Mouse (Mus musculus): ENCODE measurements around the gene Ttc28. TPM values are rescaled to one million over a fixed set of nuclear protein-coding genes. Genes with fewer than 3 reads are reported as not detected.
A peak's percentile ranks its signal among the peaks of the same experiment; 100 is the strongest.

Ttc28 gene
- total and polyA plus RNA-seq, 3 experiments: 0.21 to 0.89 (median 0.28) TPM

DNA sequence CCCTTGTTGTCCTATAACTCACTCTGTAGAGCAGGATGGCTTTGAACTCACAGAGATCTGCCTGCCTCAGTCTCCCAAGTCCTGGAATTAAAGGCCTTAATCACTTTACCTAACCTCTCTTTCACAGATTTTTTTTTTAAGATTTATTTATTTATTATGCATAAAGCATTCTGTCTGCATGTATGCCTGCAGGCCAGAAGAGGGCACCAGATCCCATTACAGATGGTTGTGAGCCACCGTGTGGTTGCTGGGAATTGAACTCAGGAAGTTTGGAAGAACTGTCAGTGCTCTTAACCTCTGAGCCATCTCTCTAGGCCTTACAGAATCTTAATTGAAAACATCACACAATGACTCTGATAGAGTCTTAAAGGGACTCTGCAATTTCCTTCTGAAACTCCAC, 26.6 kb upstream of the Ttc28 start:
- Histone ChIP-seq H3K9ac (ENCODE audit: insufficient read depth, low read depth) (no peak overlapping the region), H3K27me3 (replicated peaks) (no peaks in the 10 kb centered on the region), H3K4me1 (ENCODE audit: control insufficient read depth in 1 of 2, insufficient read depth in 2 of 2) (no peaks in the 10 kb centered on the region), H3K4me2 (ENCODE audit: insufficient read depth, low read depth, poor library complexity, severe bottlenecking) (no peak overlapping the region), H3K4me3 (replicated peaks in 1 of 3; ENCODE audit: low read depth in 2 of 3, low read length in 2 of 3, poor library complexity in 1 of 3) (no peak overlapping the region), H3K36me3 (replicated peaks in 1 of 2; ENCODE audit: control insufficient read depth in 1 of 2, insufficient read depth in 1 of 2, low read length in 1 of 2) (peaks cover 48 to 93% of the 10 kb centered on the region in 2 experiments), H3K79me2 (replicated peaks; ENCODE audit: control insufficient read depth, extremely low read depth, insufficient read depth, poor library complexity, severe bottlenecking) (no peaks in the 10 kb centered on the region), H3K27ac (ENCODE audit: insufficient read depth, low read depth) (no peak overlapping the region), H3K9me3 (replicated peaks; ENCODE audit: low read length) (no peaks in the 10 kb centered on the region)
- in situ Hi-C loops (cut with MboI; ENCODE audit: low pct_ligation_motif_present, low pct_unique_long_range_greater_than_20kb, low sequenced_read_pairs) (no loop called here), dilution Hi-C loops (cut with MboI; ENCODE audit: extremely low pct_ligation_motif_present, extremely low pct_unique_long_range_greater_than_20kb, low sequenced_read_pairs) (no loop called here)
- TF ChIP-seq CTCF (conservative IDR thresholded peaks at IDR 0.05 in 1 of 2, IDR thresholded peaks at IDR 0.05 in 1 of 2; ENCODE audit: low read depth in 2 of 2, low read length in 2 of 2) (peak in 1 of 2 experiments; percentile 42; a peak in 2 of 4 replicates), MAFK (IDR thresholded peaks at IDR 0.05; ENCODE audit: insufficient replicate concordance, low read length) (no peak)
- no peak for DNase-seq (ENCODE audit: extremely low read depth)

DNA sequence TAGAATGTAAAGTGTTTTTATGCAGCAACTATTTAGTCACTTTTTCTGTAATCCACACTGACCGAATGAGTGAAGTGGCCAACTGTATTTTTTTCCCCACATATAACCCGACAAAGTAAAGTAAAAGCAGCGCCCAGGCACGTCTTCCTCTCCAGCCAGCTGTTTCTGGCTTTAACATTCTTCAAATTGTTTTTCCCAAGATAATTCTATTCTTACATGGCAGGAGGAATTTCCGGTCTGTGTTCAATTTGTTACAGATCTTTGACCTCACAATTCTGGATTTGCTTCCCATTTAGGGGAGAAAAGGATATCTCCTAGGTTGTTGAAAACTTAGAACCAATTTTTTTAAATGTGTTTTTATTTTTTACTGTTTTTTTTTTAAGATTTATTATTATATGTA, 22.5 kb upstream of the Ttc28 start:
- no peak overlapping the region for H3K9ac ChIP-seq (ENCODE audit: insufficient read depth, low read depth)
- no peaks in the 10 kb centered on the region for H3K27me3 ChIP-seq (replicated peaks)
- no peak for DNase-seq (ENCODE audit: extremely low read depth)
- H3K4me2 ChIP-seq (ENCODE audit: insufficient read depth, low read depth, poor library complexity, severe bottlenecking): no peak overlapping the region
- H3K9me3 ChIP-seq (replicated peaks; ENCODE audit: low read length): no peaks in the 10 kb centered on the region
- TF ChIP-seq USF2 (conservative IDR thresholded peaks at IDR 0.05; ENCODE audit: low read depth, low read length) (no peak), MEF2A (IDR thresholded peaks at IDR 0.05; ENCODE audit: borderline replicate concordance, low read depth, low read length) (no peak), JUND (conservative IDR thresholded peaks at IDR 0.05; ENCODE audit: low read depth, low read length) (no peak)
- no peak overlapping the region for H3K27ac ChIP-seq (ENCODE audit: insufficient read depth, low read depth)
- dilution Hi-C loops (cut with MboI; ENCODE audit: extremely low pct_ligation_motif_present, extremely low pct_unique_long_range_greater_than_20kb, low sequenced_read_pairs): no loop called here
- no peak overlapping the region for H3K4me3 ChIP-seq (replicated peaks in 1 of 3; ENCODE audit: low read depth in 2 of 3, low read length in 2 of 3, poor library complexity in 1 of 3)
- H3K36me3 ChIP-seq (replicated peaks in 1 of 2; ENCODE audit: control insufficient read depth in 1 of 2, insufficient read depth in 1 of 2, low read length in 1 of 2): peaks cover 46 to 91% of the 10 kb centered on the region in 2 experiments
- no peaks in the 10 kb centered on the region for H3K4me1 ChIP-seq (ENCODE audit: control insufficient read depth in 1 of 2, insufficient read depth in 2 of 2)
- in situ Hi-C loops (cut with MboI; ENCODE audit: low pct_ligation_motif_present, low pct_unique_long_range_greater_than_20kb, low sequenced_read_pairs): no loop called here
- H3K79me2 ChIP-seq (replicated peaks; ENCODE audit: control insufficient read depth, extremely low read depth, insufficient read depth, poor library complexity, severe bottlenecking): no peaks in the 10 kb centered on the region

DNA sequence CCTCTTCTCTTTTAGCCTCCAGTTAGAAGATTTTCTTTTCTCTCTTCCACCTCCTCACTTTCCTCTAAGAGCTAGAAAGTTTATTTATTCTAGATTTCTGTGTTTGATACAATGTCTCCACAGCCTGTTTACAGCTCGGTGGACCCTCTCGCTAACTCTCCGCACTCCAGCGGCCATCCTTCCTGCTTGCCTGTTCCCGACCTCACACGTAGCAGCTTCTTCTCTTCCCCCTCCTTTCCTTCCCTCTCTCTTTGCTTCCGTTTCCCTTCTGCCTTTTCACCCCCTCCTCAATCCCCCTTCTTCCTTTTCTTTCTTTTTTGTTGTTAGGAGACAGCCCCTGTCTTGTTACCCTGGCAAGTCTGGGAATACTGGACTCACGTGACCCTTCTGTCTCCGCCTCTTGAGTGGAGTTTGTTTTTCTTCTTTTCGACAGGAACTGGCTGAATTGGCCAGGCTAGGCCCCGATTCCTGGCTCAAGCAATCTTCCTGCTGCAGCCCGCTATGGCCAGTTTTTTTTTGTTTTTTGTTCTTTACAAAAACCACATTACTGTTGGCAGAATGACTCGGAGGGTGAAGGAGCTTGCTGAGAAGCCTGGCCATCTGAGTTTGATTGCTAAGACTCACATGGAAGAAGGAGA, 20.5 kb upstream of the Ttc28 start:
- dilution Hi-C loops (cut with MboI; ENCODE audit: extremely low pct_ligation_motif_present, extremely low pct_unique_long_range_greater_than_20kb, low sequenced_read_pairs): no loop called here
- Histone ChIP-seq H3K9ac (ENCODE audit: insufficient read depth, low read depth) (no peak overlapping the region), H3K36me3 (replicated peaks in 1 of 2; ENCODE audit: control insufficient read depth in 1 of 2, insufficient read depth in 1 of 2, low read length in 1 of 2) (peaks cover 54 to 91% of the 10 kb centered on the region in 2 experiments), H3K79me2 (replicated peaks; ENCODE audit: control insufficient read depth, extremely low read depth, insufficient read depth, poor library complexity, severe bottlenecking) (no peaks in the 10 kb centered on the region), H3K4me1 (ENCODE audit: control insufficient read depth in 1 of 2, insufficient read depth in 2 of 2) (no peaks in the 10 kb centered on the region), H3K27me3 (replicated peaks) (no peaks in the 10 kb centered on the region), H3K4me2 (ENCODE audit: insufficient read depth, low read depth, poor library complexity, severe bottlenecking) (no peak overlapping the region), H3K27ac (ENCODE audit: insufficient read depth, low read depth) (no peak overlapping the region), H3K4me3 (replicated peaks in 1 of 3; ENCODE audit: low read depth in 2 of 3, low read length in 2 of 3, poor library complexity in 1 of 3) (no peak overlapping the region), H3K9me3 (replicated peaks; ENCODE audit: low read length) (no peaks in the 10 kb centered on the region)
- in situ Hi-C loops (cut with MboI; ENCODE audit: low pct_ligation_motif_present, low pct_unique_long_range_greater_than_20kb, low sequenced_read_pairs): no loop called here
- DNase-seq (ENCODE audit: extremely low read depth): no peak
- TF ChIP-seq ZMIZ1 (IDR thresholded peaks at IDR 0.05; ENCODE audit: low read depth, low read length) (no peak), UBTF (IDR thresholded peaks at IDR 0.05; ENCODE audit: low read depth, low read length) (no peak), IRF4 (IDR thresholded peaks at IDR 0.05; ENCODE audit: low read depth, low read length) (no peak), RCOR1 (conservative IDR thresholded peaks at IDR 0.05; ENCODE audit: low read depth, low read length) (no peak), HCFC1 (IDR thresholded peaks at IDR 0.05; ENCODE audit: low read depth, low read length) (no peak), CHD2 (IDR thresholded peaks at IDR 0.05; ENCODE audit: low read length) (no peak), JUND (conservative IDR thresholded peaks at IDR 0.05; ENCODE audit: low read depth, low read length) (no peak), TBP (conservative IDR thresholded peaks at IDR 0.05; ENCODE audit: low read depth, low read length) (no peak), MXI1 (IDR thresholded peaks at IDR 0.05; ENCODE audit: low read depth, low read length) (no peak), CTCF (conservative IDR thresholded peaks at IDR 0.05 in 1 of 2, IDR thresholded peaks at IDR 0.05 in 1 of 2; ENCODE audit: low read depth in 2 of 2, low read length in 2 of 2) (no peak), TCF12 (IDR thresholded peaks at IDR 0.05; ENCODE audit: low read depth, low read length) (no peak), USF1 (IDR thresholded peaks at IDR 0.05; ENCODE audit: low read depth, low read length) (no peak), MYC (IDR thresholded peaks at IDR 0.05; ENCODE audit: low read depth, low read length) (no peak), GABPA (IDR thresholded peaks at IDR 0.05; ENCODE audit: insufficient replicate concordance, low read depth, low read length) (no peak), CHD1 (IDR thresholded peaks at IDR 0.05; ENCODE audit: low read depth, low read length) (no peak), KAT2A (IDR thresholded peaks at IDR 0.05; ENCODE audit: insufficient replicate concordance, low read length) (no peak), MAFK (IDR thresholded peaks at IDR 0.05; ENCODE audit: insufficient replicate concordance, low read length) (no peak), NRF1 (IDR thresholded peaks at IDR 0.05; ENCODE audit: low read depth, low read length) (no peak)

All from CH12.LX (cell line).